ENCODE assay signal across 12 mouse cellular contexts in genomic region chr16:94097724-94098455, GRCm38 (mm10). TPM values are rescaled to one million over a fixed set of nuclear protein-coding genes. Genes with fewer than 3 reads are reported as not detected.
DNase-seq lines count a peak whose midpoint lies in the region; ATAC-seq and TF ChIP-seq lines count a peak whose summit lies in the region.
"Had no signal": no experiment of that assay in that cellular context is flagged by ENCODE, and none has a peak within 500 bp of the region (broad histone marks: within the 10 kb centered on the region; RNA-seq: fewer than 3 reads in every experiment).

No protein-coding gene starts in this region.

- no peaks in the 10 kb centered on the region for H3K36me3 ChIP-seq in lung, embryonic 16.5 days (ENCODE audit: control insufficient read depth, insufficient read depth, low read length)
- H3K36me3 ChIP-seq in kidney, postnatal 0 days (ENCODE audit: insufficient read depth, low read length), result no peaks in the 10 kb centered on the region
- no peaks in the 10 kb centered on the region for H3K36me3 ChIP-seq in neural tube, embryonic 12.5 days

- H3K9me3 ChIP-seq in lung, embryonic 16.5 days (ENCODE audit: control insufficient read depth, low read length), result no peaks in the 10 kb centered on the region
- no peaks in the 10 kb centered on the region for H3K9me3 ChIP-seq in kidney, postnatal 0 days (replicated peaks; ENCODE audit: low read length)
- H3K9me3 ChIP-seq in neural tube, embryonic 12.5 days, result no peaks in the 10 kb centered on the region

- WGBS in lung, embryonic 16.5 days, result 14% methylated on average over 12 of the region's 12 CpGs
- WGBS in kidney, postnatal 0 days, result 11% methylated on average over 12 of the region's 12 CpGs
- WGBS in neural tube, embryonic 12.5 days, result 1% methylated on average over 12 of the region's 12 CpGs

- no peak for TF ChIP-seq CTCF in kidney, postnatal 0 days (IDR thresholded peaks at IDR 0.05; ENCODE audit: low read depth)

- no peak overlapping the region for H3K4me3 ChIP-seq in lung, embryonic 16.5 days (ENCODE audit: low read length)
- H3K4me3 ChIP-seq in kidney, postnatal 0 days (replicated peaks; ENCODE audit: low read depth, low read length), result no peak overlapping the region
- H3K4me3 ChIP-seq in neural tube, embryonic 12.5 days, result no peak overlapping the region
- H3K4me3 ChIP-seq: heart, adult 2 months had no signal

- H3K4me2 ChIP-seq in lung, embryonic 16.5 days (ENCODE audit: low read depth, low read length), result no peak overlapping the region
- H3K4me2 ChIP-seq in kidney, postnatal 0 days (ENCODE audit: low read length), result no peak overlapping the region
- H3K4me2 ChIP-seq in neural tube, embryonic 12.5 days (replicated peaks), result no peak overlapping the region

- H3K4me1 ChIP-seq in lung, embryonic 16.5 days (replicated peaks; ENCODE audit: control insufficient read depth, insufficient read depth, low read length), result peaks cover 2% of the 10 kb centered on the region; the same call in 1 of the 2 replicates
- peaks cover 5% of the 10 kb centered on the region; the same call in 1 of the 2 replicates for H3K4me1 ChIP-seq in kidney, postnatal 0 days (replicated peaks; ENCODE audit: insufficient read depth, low read length)
- 0 out of 2 replicates have a peak, but pooled peaks cover 4% of the 10 kb centered on the region for H3K4me1 ChIP-seq in neural tube, embryonic 12.5 days

- no peak overlapping the region for H3K27ac ChIP-seq in lung, embryonic 16.5 days (ENCODE audit: low read length)
- no peak overlapping the region for H3K27ac ChIP-seq in kidney, postnatal 0 days
- H3K27ac ChIP-seq in neural tube, embryonic 12.5 days, result no peak overlapping the region
- H3K27ac ChIP-seq: heart, adult 2 months; macrophage had no signal

- H3K27me3 ChIP-seq in lung, embryonic 16.5 days (ENCODE audit: control insufficient read depth, insufficient read depth, low read depth, low read length), result peaks cover 54% of the 10 kb centered on the region
- peaks cover 45% of the 10 kb centered on the region for H3K27me3 ChIP-seq in kidney, postnatal 0 days (ENCODE audit: insufficient read depth, low read length)
- peaks cover 77% of the 10 kb centered on the region for H3K27me3 ChIP-seq in neural tube, embryonic 12.5 days (replicated peaks)

- intact Hi-C loops in left cerebral cortex, postnatal 10 days (cut with DNase I), result no loop called here
- intact Hi-C loops in left cerebral cortex, postnatal 14 days (cut with DNase I), result loop anchor here (2.0 to 10.0 kb wide), 2 partner anchors 17 to 157 kb away; no protein-coding TSS in a partner anchor

- no peak overlapping the region for H3K9ac ChIP-seq in lung, embryonic 16.5 days (ENCODE audit: low read length)
- no peak overlapping the region for H3K9ac ChIP-seq in kidney, postnatal 0 days (ENCODE audit: low read depth, low read length)
- no peak overlapping the region for H3K9ac ChIP-seq in neural tube, embryonic 12.5 days

- DNase-seq in lung, postnatal 14 days, result no peak
- peak; percentile 21 for DNase-seq in adipocyte (ENCODE audit: low spot score)
- no peak for DNase-seq in kidney, postnatal 0 days (ENCODE audit: low spot score)
- DNase-seq in left cerebral cortex, postnatal 10 days (ENCODE audit: extremely low spot score in 1 of 2, low spot score in 2 of 2), result no peak
- no peak for DNase-seq in adrenal gland, postnatal 14 days
- no peak for DNase-seq in left cerebral cortex, postnatal 14 days (ENCODE audit: low spot score in 2 of 2)
- DNase-seq: heart, adult 2 months; thymus, postnatal 4 days had no signal

- peak; percentile 74 for ATAC-seq in lung, embryonic 16.5 days (ENCODE audit: low read depth)
- ATAC-seq in kidney, postnatal 0 days (replicated peaks; ENCODE audit: low FRiP score, low read depth), result peak; percentile 88
- ATAC-seq in neural tube, embryonic 12.5 days (ENCODE audit: low FRiP score, low read depth), result peak; percentile 83; the same call in 1 of the 2 replicates

RNA-seq across cellular contexts. Expression of gene Sim2, which starts 13.2 kb away (rescaled TPM):
- polyA plus RNA-seq in lung, embryonic 16.5 days (2015; fragmentation: Nextera tagmentation; extraction: Ambion mirVana), result 0.11 and 0.13 TPM in 2 replicates
- polyA plus RNA-seq in kidney, postnatal 0 days (2015; fragmentation: Nextera tagmentation; extraction: Ambion mirVana), result 3.0 and 3.1 TPM in 2 replicates
- polyA plus RNA-seq in neural tube, embryonic 12.5 days (2016; fragmentation: Nextera tagmentation; extraction: Ambion mirVana), result 0.16 and 0.22 TPM in 2 replicates
- total RNA-seq in left cerebral cortex, postnatal 10 days (2021), result under 1 TPM in 1 of 2 experiments, not detected in 1; 0.41 TPM
- total RNA-seq in adrenal gland, postnatal 14 days (2021), result not detected in 2 replicates
- under 1 TPM; 0.11 TPM for total RNA-seq in left cerebral cortex, postnatal 14 days (2021)
- total RNA-seq: heart, adult 2 months had no signal
- polyA plus RNA-seq: large intestine, adult 2 months; macrophage had no signal
